Mouse (Mus musculus): ENCODE measurements around the gene Asic3.

GRCm38 (mm10) chr5:24384407-24384806, 28.8 kb upstream of the Asic3 start:
- TF ChIP-seq POLR2A (IDR thresholded peaks at IDR 0.05; ENCODE audit: low read depth, low read length) = no peak
- TF ChIP-seq BHLHE40 (IDR thresholded peaks at IDR 0.05; ENCODE audit: low read depth, low read length) = no peak
- no peak for TF ChIP-seq TCF12 (IDR thresholded peaks at IDR 0.05; ENCODE audit: low read depth, low read length)
- no peak for TF ChIP-seq EP300 (IDR thresholded peaks at IDR 0.05; ENCODE audit: low read length)
- no peak for TF ChIP-seq CTCF (conservative IDR thresholded peaks at IDR 0.05 in 1 of 2, IDR thresholded peaks at IDR 0.05 in 1 of 2; ENCODE audit: low read depth in 2 of 2, low read length in 2 of 2)
- TF ChIP-seq RAD21 (IDR thresholded peaks at IDR 0.05; ENCODE audit: low read depth, low read length) = no peak
- no peak for TF ChIP-seq MXI1 (IDR thresholded peaks at IDR 0.05; ENCODE audit: low read depth, low read length)
- no peak for TF ChIP-seq RCOR1 (conservative IDR thresholded peaks at IDR 0.05; ENCODE audit: low read depth, low read length)
- TF ChIP-seq SIN3A (IDR thresholded peaks at IDR 0.05; ENCODE audit: low read length) = no peak
- TF ChIP-seq ZC3H11A (IDR thresholded peaks at IDR 0.05; ENCODE audit: low read depth, low read length) = no peak
- no peak for TF ChIP-seq JUND (conservative IDR thresholded peaks at IDR 0.05; ENCODE audit: low read depth, low read length)
- TF ChIP-seq USF1 (IDR thresholded peaks at IDR 0.05; ENCODE audit: low read depth, low read length) = no peak
- TF ChIP-seq MAX (IDR thresholded peaks at IDR 0.05; ENCODE audit: low read length) = no peak
- TF ChIP-seq GABPA (IDR thresholded peaks at IDR 0.05; ENCODE audit: insufficient replicate concordance, low read depth, low read length) = no peak

All from CH12.LX (cell line).